Mouse (Mus musculus): ENCODE measurements around the gene Fgfr3. TPM values are rescaled to one million over a fixed set of nuclear protein-coding genes. Genes with fewer than 3 reads are reported as not detected.

Gene Fgfr3
- polyA plus RNA-seq, 1 experiment = not detected

- H3K4me3 ChIP-seq (ENCODE audit: insufficient read depth, low read depth, low read length) = no peak overlapping the region
- WGBS = 62% methylated on average over 9 of the region's 9 CpGs
- H3K4me1 ChIP-seq (ENCODE audit: control insufficient read depth, insufficient read depth, low read length) = peaks cover 13% of the 10 kb centered on the region; the same call in 1 of the 2 replicates
- H3K27ac ChIP-seq (ENCODE audit: insufficient read depth, low read depth, low read length) = no peak overlapping the region
- TF ChIP-seq POLR2A (IDR thresholded peaks at IDR 0.05; ENCODE audit: insufficient read depth, low read depth, low read length) (no peak), CTCF (IDR thresholded peaks at IDR 0.05; ENCODE audit: insufficient read depth, low read depth, low read length) (no peak)
These were observed 15.7 kb upstream of the Fgfr3 start for GRCm38 (mm10) chr5:33705612-33706349.

DNA sequence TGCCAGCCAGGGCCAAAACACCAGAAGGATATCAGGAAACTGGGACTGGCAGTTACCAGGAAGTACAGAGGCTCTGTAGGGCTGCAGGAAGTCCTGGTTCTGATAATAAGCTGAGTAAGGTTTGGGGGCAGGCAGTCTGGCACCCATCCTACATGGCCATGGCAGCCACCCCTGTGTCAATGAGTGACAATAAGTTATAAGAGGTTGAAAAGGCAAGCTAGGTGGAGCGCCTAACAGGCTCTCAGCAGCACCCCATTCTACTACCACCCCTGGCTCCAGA, 15.2 kb upstream of the Fgfr3 start:
- no peak overlapping the region for H3K27ac ChIP-seq (ENCODE audit: insufficient read depth, low read depth, low read length)
- H3K4me3 ChIP-seq (ENCODE audit: insufficient read depth, low read depth, low read length) = no peak overlapping the region
- H3K4me1 ChIP-seq (ENCODE audit: control insufficient read depth, insufficient read depth, low read length) = peaks cover 13% of the 10 kb centered on the region; the same call in 1 of the 2 replicates
- TF ChIP-seq POLR2A (IDR thresholded peaks at IDR 0.05; ENCODE audit: insufficient read depth, low read depth, low read length) (no peak), CTCF (IDR thresholded peaks at IDR 0.05; ENCODE audit: insufficient read depth, low read depth, low read length) (no peak)
- WGBS = 92% methylated on average over 1 of the region's 1 CpGs

- no peak overlapping the region for H3K4me3 ChIP-seq (ENCODE audit: insufficient read depth, low read depth, low read length)
- 89% methylated on average over 4 of the region's 4 CpGs for WGBS
- H3K27ac ChIP-seq (ENCODE audit: insufficient read depth, low read depth, low read length) = no peak overlapping the region
- H3K4me1 ChIP-seq (ENCODE audit: control insufficient read depth, insufficient read depth, low read length) = peaks cover 13% of the 10 kb centered on the region; the same call in 1 of the 2 replicates
- TF ChIP-seq POLR2A (IDR thresholded peaks at IDR 0.05; ENCODE audit: insufficient read depth, low read depth, low read length) = no peak
- no peak for TF ChIP-seq CTCF (IDR thresholded peaks at IDR 0.05; ENCODE audit: insufficient read depth, low read depth, low read length)
These were observed 14.3 kb upstream of the Fgfr3 start for GRCm38 (mm10) chr5:33707163-33707562.

GRCm38 (mm10) chr5:33709037-33709436, 12.4 kb upstream of the Fgfr3 start:
- H3K4me3 ChIP-seq (ENCODE audit: insufficient read depth, low read depth, low read length) = no peak overlapping the region
- no peak for TF ChIP-seq POLR2A (IDR thresholded peaks at IDR 0.05; ENCODE audit: insufficient read depth, low read depth, low read length)
- TF ChIP-seq CTCF (IDR thresholded peaks at IDR 0.05; ENCODE audit: insufficient read depth, low read depth, low read length) = no peak
- 30% methylated on average over 2 of the region's 2 CpGs for WGBS
- peaks cover 13% of the 10 kb centered on the region; the same call in 1 of the 2 replicates for H3K4me1 ChIP-seq (ENCODE audit: control insufficient read depth, insufficient read depth, low read length)
- no peak overlapping the region for H3K27ac ChIP-seq (ENCODE audit: insufficient read depth, low read depth, low read length)

DNA sequence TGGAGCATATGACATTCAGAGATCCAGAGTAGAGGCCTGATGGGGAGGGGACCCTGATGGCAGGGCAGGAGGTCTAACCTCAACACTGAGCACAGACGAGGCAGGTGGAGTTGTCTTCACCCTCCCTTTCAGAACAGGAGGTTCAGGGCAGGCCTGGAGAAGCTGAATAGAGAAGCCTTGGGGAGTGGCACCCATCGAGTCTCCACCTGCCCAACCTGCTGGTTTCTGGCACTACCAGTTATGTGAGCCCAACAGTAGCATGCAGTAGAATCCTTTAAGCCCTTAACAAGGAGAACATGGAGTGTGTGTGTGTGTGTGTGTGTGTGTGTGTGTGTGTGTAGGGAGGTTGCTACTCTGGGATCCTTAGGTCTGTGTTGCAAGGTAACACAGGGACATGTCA, 8.9 kb upstream of the Fgfr3 start:
- H3K27ac ChIP-seq (ENCODE audit: insufficient read depth, low read depth, low read length) = no peak overlapping the region
- TF ChIP-seq CTCF (IDR thresholded peaks at IDR 0.05; ENCODE audit: insufficient read depth, low read depth, low read length) (no peak), POLR2A (IDR thresholded peaks at IDR 0.05; ENCODE audit: insufficient read depth, low read depth, low read length) (no peak)
- no peaks in the 10 kb centered on the region; the same call in 1 of the 2 replicates for H3K4me1 ChIP-seq (ENCODE audit: control insufficient read depth, insufficient read depth, low read length)
- 90% methylated on average over 2 of the region's 2 CpGs for WGBS
- no peak overlapping the region for H3K4me3 ChIP-seq (ENCODE audit: insufficient read depth, low read depth, low read length)

DNA sequence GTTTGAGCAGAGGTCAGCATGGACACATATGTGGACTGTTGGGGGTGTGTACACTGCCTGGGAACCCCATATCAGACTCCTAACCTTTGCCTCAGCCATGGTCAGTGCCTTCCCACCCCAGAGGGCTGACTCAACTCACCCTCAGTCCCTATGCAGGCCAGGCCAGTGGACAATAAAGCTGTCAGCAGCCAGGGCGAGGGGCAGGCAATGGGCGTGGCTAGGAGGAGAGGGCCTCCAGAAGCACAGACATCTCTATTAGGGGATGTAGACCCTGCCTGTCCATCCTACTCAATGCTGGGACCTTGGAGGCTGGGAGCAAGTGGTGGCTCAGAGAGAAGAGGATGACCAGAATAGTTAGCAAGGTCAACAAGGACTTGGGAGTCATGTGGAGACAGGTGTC, 6.3 kb upstream of the Fgfr3 start:
- 83% methylated on average over 2 of the region's 2 CpGs for WGBS
- no peak overlapping the region for H3K27ac ChIP-seq (ENCODE audit: insufficient read depth, low read depth, low read length)
- H3K4me1 ChIP-seq (ENCODE audit: control insufficient read depth, insufficient read depth, low read length) = no peaks in the 10 kb centered on the region; the same call in 1 of the 2 replicates
- TF ChIP-seq CTCF (IDR thresholded peaks at IDR 0.05; ENCODE audit: insufficient read depth, low read depth, low read length) (no peak), POLR2A (IDR thresholded peaks at IDR 0.05; ENCODE audit: insufficient read depth, low read depth, low read length) (no peak)
- no peak overlapping the region for H3K4me3 ChIP-seq (ENCODE audit: insufficient read depth, low read depth, low read length)

DNA sequence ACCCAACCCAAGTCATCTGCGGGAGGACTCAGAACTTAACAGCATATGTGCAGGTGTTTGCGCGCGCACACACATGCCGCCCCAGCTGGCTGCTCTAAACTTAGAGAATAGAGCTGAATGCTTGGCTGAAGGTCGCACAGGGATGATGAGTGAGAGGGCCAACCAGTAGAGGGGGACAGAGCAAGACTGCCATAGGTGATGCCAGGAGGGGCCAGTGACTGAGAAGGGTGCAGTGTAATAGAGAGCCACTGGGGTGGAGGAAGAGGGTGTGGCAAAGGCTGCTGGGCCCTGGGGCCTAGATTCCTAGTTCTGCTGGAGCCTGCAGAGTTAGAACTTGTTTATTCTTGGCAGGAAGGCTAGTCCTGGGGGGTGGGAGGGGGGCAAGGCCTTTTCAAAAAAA, 5.0 kb upstream of the Fgfr3 start:
- Histone ChIP-seq H3K27ac (ENCODE audit: insufficient read depth, low read depth, low read length) (no peak overlapping the region), H3K4me1 (ENCODE audit: control insufficient read depth, insufficient read depth, low read length) (peaks cover 2% of the 10 kb centered on the region; the same call in 1 of the 2 replicates), H3K4me3 (ENCODE audit: insufficient read depth, low read depth, low read length) (no peak overlapping the region)
- TF ChIP-seq POLR2A (IDR thresholded peaks at IDR 0.05; ENCODE audit: insufficient read depth, low read depth, low read length) = no peak
- 90% methylated on average over 6 of the region's 6 CpGs for WGBS

GRCm38 (mm10) chr5:33718460-33718859, 3.0 kb upstream of the Fgfr3 start:
- WGBS = 95% methylated on average over 5 of the region's 5 CpGs
- Histone ChIP-seq H3K27ac (ENCODE audit: insufficient read depth, low read depth, low read length) (no peak overlapping the region), H3K4me1 (ENCODE audit: control insufficient read depth, insufficient read depth, low read length) (peaks cover 19% of the 10 kb centered on the region), H3K4me3 (ENCODE audit: insufficient read depth, low read depth, low read length) (no peak overlapping the region)
- TF ChIP-seq CTCF (IDR thresholded peaks at IDR 0.05; ENCODE audit: insufficient read depth, low read depth, low read length) (no peak), POLR2A (IDR thresholded peaks at IDR 0.05; ENCODE audit: insufficient read depth, low read depth, low read length) (no peak)

DNA sequence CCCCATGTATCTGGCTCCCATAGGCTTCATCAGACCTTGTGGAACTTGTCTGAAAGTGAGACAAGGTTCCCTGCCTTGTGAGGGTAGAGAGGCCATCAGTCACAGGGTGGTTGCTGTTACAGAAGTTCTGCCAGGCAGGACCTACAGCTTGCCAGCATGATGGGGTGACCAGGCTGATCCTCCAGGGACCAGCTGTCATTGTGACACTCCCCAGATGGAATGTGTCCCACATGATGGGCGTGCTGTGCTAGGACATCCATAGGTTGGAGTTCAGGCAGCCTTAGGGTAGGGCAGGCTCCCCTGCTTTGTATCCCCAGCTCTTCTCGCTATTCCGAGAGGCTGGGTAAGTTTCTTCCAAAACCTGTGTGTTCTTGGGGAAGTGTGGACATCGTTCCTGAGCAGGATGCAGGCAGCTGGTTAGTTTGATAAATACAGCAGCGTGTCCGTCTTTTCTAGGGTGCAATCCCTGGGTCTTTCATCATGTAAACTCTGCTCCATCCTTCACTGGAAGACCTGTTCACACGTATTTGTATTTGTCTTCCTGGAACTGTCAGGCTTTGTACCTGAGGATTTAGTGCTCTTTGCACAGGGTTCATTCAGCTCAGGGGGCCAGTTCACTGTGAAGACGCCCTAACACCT, 503 bp upstream of the Fgfr3 start:
- TF ChIP-seq POLR2A (IDR thresholded peaks at IDR 0.05; ENCODE audit: insufficient read depth, low read depth, low read length) = no peak
- TF ChIP-seq CTCF (IDR thresholded peaks at IDR 0.05; ENCODE audit: insufficient read depth, low read depth, low read length) = no peak
- peaks cover 22% of the 10 kb centered on the region for H3K4me1 ChIP-seq (ENCODE audit: control insufficient read depth, insufficient read depth, low read length)
- peak overlapping the region; percentile 48 for H3K4me3 ChIP-seq (ENCODE audit: insufficient read depth, low read depth, low read length)
- 45% methylated on average over 8 of the region's 8 CpGs for WGBS
- no peak overlapping the region for H3K27ac ChIP-seq (ENCODE audit: insufficient read depth, low read depth, low read length)
